Mouse (Mus musculus) thymus, postnatal 10 days (tissue): ENCODE data around the gene Nrsn2.
A peak's percentile ranks its signal among the peaks of the same experiment; 100 is the strongest.

Source experiments
- DNase-seq, 2 experiments: peaks; one replicate each; pipeline ENCODE4 v3.0.0; 2021; ENCODE audit warnings: low spot score in 2 of 2

The Nrsn2 gene

DNA sequence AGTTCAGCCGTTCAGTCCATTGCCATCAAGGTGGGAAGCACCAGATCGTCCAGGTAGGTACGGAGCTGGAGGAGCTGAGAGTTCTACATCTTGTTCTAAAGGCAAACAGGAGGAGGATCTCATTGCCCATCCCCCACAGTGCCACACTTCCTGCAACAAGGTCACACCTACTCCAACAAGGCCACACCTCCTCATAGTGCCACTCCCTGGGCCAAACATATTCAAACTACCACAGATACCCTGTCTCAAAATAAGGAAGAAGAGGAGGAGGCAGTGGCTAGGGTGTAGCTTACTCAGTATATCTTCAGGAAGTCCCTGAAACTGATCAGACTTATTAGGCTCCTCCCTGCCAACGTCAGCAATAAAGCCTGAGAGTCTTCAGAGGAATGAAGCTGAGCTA is 7.8 kb upstream of the Nrsn2 start:
- no peak for DNase-seq

- no peak for DNase-seq
These were observed 640 bp downstream of the Nrsn2 start for GRCm38 (mm10) chr2:152375652-152376344.

GRCm38 (mm10) chr2:152373547-152373946 is 2.9 kb downstream of the Nrsn2 start:
- no peak for DNase-seq

DNA sequence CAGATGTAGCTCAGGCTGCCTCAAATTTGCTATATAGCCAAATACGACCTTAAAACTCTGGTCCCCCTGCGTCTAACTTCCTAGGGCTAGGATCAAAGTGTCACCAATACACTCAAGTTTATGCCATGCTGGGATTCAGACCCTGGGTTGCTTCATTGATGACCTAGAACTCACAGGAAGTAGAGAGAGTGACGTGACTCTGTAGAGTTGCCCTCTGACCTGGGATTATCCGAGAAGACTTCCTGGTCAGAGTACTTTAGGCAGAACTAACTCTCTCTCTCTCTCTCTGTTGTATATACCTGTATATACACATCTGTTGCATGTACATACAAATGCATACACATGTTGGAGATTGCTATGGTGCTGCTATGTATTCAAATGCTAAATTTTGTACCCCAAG is 3.8 kb downstream of the Nrsn2 start:
- no peak for DNase-seq

DNA sequence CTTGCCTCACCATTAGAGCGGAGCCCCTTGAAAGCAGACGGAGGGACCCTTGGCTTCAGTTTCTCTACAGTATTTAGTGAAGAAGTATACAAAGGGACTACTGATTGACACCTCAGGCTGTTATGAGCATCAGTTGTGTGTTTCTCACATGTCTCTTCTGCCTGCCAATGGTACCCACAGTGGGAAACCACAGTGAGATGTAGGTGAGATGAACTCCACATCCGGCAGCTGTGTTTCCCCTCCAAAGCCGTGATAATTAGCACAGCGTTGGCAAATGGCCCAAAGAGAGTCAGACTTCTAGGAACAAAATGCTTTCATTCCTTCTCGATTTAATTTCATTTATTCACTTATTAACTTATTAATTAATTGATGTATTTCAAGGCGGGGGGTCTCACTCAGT is 4.3 kb downstream of the Nrsn2 start:
- DNase-seq, result peak; percentile 48 to 60

- peak; percentile 46 to 77 for DNase-seq
These were observed 7.8 kb downstream of the Nrsn2 start for GRCm38 (mm10) chr2:152368532-152369140.

- no peak for DNase-seq
These were observed 8.5 kb downstream of the Nrsn2 start for GRCm38 (mm10) chr2:152367917-152368316.

DNA sequence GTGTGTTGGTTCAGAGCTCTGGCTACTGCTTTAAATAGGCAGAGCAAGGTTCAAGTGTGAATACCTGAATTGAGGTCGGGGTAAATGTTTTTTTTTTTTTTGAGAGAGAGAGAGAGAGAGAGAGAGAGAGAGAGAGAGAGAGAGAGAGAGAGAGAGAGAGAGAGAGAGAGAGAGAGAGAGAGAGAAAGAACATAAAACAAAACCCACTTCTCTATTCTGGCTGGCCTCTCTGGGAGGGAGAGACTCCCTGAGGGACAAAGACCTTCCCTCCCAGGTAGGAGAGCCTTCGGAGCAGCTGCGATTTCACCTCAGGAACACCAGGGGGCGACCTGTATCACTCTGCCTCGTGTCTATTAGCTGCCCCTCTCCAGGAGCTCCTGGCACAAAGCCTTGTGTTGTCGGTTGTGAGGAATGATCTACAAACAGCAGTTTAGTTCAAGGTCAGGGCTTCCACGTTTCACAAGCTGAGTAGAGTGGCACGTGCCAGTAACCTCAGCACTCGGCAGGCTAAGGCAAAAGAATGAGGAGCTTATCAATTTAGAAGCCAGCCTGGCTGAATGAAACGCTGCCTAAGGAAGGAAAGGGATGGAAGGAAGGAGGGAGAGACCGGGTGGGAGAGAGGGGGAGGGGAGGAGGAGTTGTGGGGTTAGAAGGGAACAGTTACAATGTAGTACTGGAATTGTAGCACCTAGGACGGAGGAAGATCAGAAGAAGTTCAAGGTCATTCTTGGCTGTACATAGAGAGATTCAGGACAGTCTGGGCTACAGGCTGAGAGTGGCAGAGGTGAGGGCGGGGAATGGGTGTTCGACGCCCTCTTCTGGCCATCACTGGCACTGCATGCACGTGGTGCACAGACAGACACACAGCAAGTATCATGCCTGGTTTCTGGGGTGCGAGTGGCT is 12.9 kb downstream of the Nrsn2 start:
- peak; percentile 41 to 66 for DNase-seq

DNA sequence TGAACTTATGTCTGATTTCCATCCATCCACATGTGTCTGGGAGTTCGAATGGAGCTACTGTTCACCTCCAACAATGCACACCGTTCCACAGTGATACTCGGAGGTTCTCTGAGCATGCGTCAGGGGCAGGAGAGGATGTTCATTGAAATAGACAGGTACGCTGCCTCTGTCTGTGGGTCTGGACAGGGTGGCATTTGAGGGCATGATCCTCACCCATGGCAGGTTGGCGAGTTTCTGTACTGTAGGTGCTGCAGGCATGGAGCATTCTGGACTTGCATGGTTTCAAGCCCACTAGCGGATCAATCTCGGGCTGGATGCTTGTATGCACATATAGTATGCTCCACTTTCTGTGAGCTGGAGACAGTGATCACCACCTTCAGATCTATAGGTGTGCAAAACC is 15.2 kb downstream of the Nrsn2 start:
- no peak for DNase-seq

GRCm38 (mm10) chr2:152360271-152360775 is 16.1 kb downstream of the Nrsn2 start:
- peak; percentile 11 to 13 for DNase-seq

- no peak for DNase-seq
These were observed 16.8 kb downstream of the Nrsn2 start for GRCm38 (mm10) chr2:152359616-152360015.

DNA sequence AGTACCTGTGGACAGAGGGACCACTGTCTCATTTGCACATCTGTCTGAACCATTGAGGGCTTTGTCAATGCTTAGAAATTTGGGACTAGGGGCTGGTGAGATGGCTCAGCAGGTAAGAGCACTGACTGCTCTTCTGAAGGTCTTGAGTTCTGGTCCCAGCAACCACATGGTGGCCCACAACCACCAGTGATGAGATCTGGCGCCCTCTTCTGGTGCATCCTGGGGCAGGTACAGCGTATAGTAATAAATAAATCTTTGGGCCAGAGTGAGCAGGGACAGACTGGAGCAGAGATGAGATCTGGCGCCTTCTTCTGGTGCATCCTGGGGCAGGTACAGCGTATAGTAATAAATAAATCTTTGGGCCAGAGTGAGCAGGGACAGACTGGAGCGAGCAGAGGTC is 17.5 kb downstream of the Nrsn2 start:
- DNase-seq, result peak in 1 of 2 experiments; percentile 27

GRCm38 (mm10) chr2:152357254-152357653 is 19.2 kb downstream of the Nrsn2 start:
- DNase-seq, result no peak

GRCm38 (mm10) chr2:152349842-152350540 is 26.4 kb downstream of the Nrsn2 start:
- DNase-seq, result no peak

- no peak for DNase-seq
These were observed 27.2 kb downstream of the Nrsn2 start for GRCm38 (mm10) chr2:152349205-152349604.

- no peak for DNase-seq
These were observed 28.7 kb downstream of the Nrsn2 start for GRCm38 (mm10) chr2:152347722-152348121.

DNA sequence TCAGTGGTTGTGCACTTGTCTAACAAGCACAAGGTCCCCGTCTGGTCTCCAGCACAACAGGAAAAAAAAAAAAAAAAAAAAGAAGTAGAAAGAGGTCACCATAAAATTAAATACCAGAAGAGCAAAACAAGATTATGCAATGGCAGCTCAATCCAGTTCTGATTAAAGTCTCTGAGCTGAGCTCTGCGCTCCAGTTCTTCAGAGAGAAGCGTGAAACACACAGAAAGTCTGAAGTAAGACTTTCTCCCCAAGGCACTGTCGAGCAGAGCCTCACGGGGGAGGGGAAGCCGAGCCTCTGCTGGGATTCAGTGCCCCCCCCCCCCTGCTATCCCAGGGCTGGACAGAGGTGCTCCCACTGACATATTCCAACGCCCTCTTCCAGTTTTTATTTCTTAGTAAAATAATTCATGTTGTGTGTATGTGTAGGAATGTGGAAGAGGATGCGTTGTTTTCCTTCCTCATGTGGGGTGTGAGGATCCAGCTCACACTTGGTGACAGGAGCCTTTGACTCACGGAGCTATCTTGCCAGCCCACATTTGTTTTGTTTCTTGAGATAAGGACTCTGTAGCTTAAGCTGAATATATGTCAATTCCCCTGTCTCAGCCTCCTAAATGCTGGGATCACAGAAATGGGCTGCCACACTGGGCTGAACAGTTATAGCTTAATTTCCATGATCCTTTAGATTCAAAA is 29.5 kb downstream of the Nrsn2 start:
- no peak for DNase-seq

- no peak for DNase-seq
These were observed 31.0 kb downstream of the Nrsn2 start for GRCm38 (mm10) chr2:152345393-152345792.

GRCm38 (mm10) chr2:152344909-152345308 is 31.5 kb downstream of the Nrsn2 start:
- DNase-seq, result no peak

GRCm38 (mm10) chr2:152344361-152344760 is 32.1 kb downstream of the Nrsn2 start:
- DNase-seq, result peak in 1 of 2 experiments; percentile 23
